Mouse (Mus musculus) hindbrain, postnatal 0 days (tissue): ENCODE data around the gene Dnase1. TPM values are rescaled to one million over a fixed set of nuclear protein-coding genes. Genes with fewer than 3 reads are reported as not detected.

Experiments used
- ATAC-seq: fragments of 200-750 bp; cut with Nextera tagmentation; 2 replicates; pipeline ENCODE4 v1.8.0; 2017; ENCODE audit warnings: mild to moderate bottlenecking, moderate TSS enrichment, moderate library complexity
- DNase-seq: peaks from one replicate; pipeline ENCODE4 v3.0.0-alpha.2; 2015; ENCODE audit warnings: low spot score
- H3K27ac ChIP-seq: fragments of 300-500 bp; sonication (generic); 2 replicates; pipeline ENCODE4 v1.5.1; 2014; ENCODE audit warnings: mild to moderate bottlenecking
- H3K27me3 ChIP-seq: fragments of 300-500 bp; sonication (generic); 2 replicates; pipeline ENCODE4 v1.6.1; 2014; ENCODE audit warnings: low read length, mixed read lengths; ENCODE audit not compliant: insufficient read depth
- H3K36me3 ChIP-seq: fragments of 300-500 bp; sonication (generic); 2 replicates; pipeline ENCODE4 v1.6.1; 2014; ENCODE audit warnings: low read length, mixed read lengths; ENCODE audit not compliant: insufficient read depth
- H3K4me1 ChIP-seq: fragments of 300-500 bp; sonication (generic); 2 replicates; pipeline ENCODE4 v1.6.1; 2014; ENCODE audit warnings: antibody characterized with exemption, low read length, mixed read lengths; ENCODE audit not compliant: insufficient read depth
- H3K4me2 ChIP-seq: fragments of 300-500 bp; sonication (generic); 2 replicates; pipeline ENCODE4 v1.6.1; 2014; ENCODE audit warnings: low read depth, mild to moderate bottlenecking, low read length, moderate library complexity, mixed read lengths
- H3K4me3 ChIP-seq: fragments of 300-500 bp; sonication (generic); 2 replicates; pipeline ENCODE4 v1.5.1; 2014; ENCODE audit warnings: low read length
- H3K9ac ChIP-seq: fragments of 300-500 bp; sonication (generic); replicated peaks from 2 replicates; pipeline ENCODE4 v1.6.1; 2014; ENCODE audit warnings: mild to moderate bottlenecking, low read length, moderate library complexity, mixed read lengths
- H3K9me3 ChIP-seq: fragments of 300-500 bp; sonication (generic); 2 replicates; pipeline ENCODE4 v1.6.1; 2016; ENCODE audit warnings: low read length, mixed read lengths
- CTCF ChIP-seq: IDR thresholded peaks from 2 replicates; pipeline ENCODE4 v1.5.1; 2016; ENCODE audit warnings: antibody characterized with exemption, control low read depth, low read depth
- WGBS: fragments of 180-500 bp; shearing (Covaris S2); extraction: QIAGEN DNeasy Blood & Tissue Kit; methylation state at CpG from one replicate; pipeline ENCODE4 v1.1.7; 2014; 5-methylcytosine and 5-hydroxymethylcytosine counted together
- polyA plus RNA-seq: library from polyadenylated mRNA; unstranded; fragments of >200 nt; fragmentation: Nextera tagmentation; extraction: Ambion mirVana; gene quantifications from 2 replicates; pipeline ENCODE4 v1.2.1, GENCODE M21; 2015
- total RNA-seq: library from RNA; depleted of rRNA; stranded (reverse); fragments of >200 nt; gene quantifications from 2 replicates; pipeline ENCODE4 v1.2.3, GENCODE M21; 2014

Dnase1 gene
- total and polyA plus RNA-seq, 2 experiments from 2014 or later, result 0.31 to 2.0 TPM

- no peak for DNase-seq
- H3K9me3 ChIP-seq, result no peaks in the 10 kb centered on the region
- TF ChIP-seq CTCF, result no peak
- no peaks in the 10 kb centered on the region for H3K4me1 ChIP-seq
- H3K9ac ChIP-seq, result no peak overlapping the region
- no peaks in the 10 kb centered on the region for H3K36me3 ChIP-seq
- no peaks in the 10 kb centered on the region for H3K27me3 ChIP-seq
- H3K27ac ChIP-seq, result no peak overlapping the region
- no peak overlapping the region for H3K4me3 ChIP-seq
- no peak for ATAC-seq
- 86% methylated on average over 1 of the region's 1 CpGs for WGBS
- no peak overlapping the region for H3K4me2 ChIP-seq
Observed at GRCm38 (mm10) chr16:4021241-4021640, 15.5 kb upstream of the Dnase1 start.

GRCm38 (mm10) chr16:4022719-4023118 is 14.0 kb upstream of the Dnase1 start:
- no peak for TF ChIP-seq CTCF
- Histone ChIP-seq H3K27me3 (no peaks in the 10 kb centered on the region), H3K4me2 (no peak overlapping the region), H3K9ac (no peak overlapping the region), H3K4me1 (no peaks in the 10 kb centered on the region), H3K36me3 (no peaks in the 10 kb centered on the region), H3K4me3 (no peak overlapping the region), H3K9me3 (no peaks in the 10 kb centered on the region), H3K27ac (no peak overlapping the region)
- DNase-seq, result no peak
- 73% methylated on average over 4 of the region's 4 CpGs for WGBS
- ATAC-seq, result no peak

- ATAC-seq, result no peak
- H3K4me2 ChIP-seq, result no peak overlapping the region
- 69% methylated on average over 1 of the region's 1 CpGs for WGBS
- no peak overlapping the region for H3K27ac ChIP-seq
- H3K4me3 ChIP-seq, result no peak overlapping the region
- H3K27me3 ChIP-seq, result no peaks in the 10 kb centered on the region
- H3K4me1 ChIP-seq, result no peaks in the 10 kb centered on the region
- no peak overlapping the region for H3K9ac ChIP-seq
- H3K36me3 ChIP-seq, result no peaks in the 10 kb centered on the region
- no peaks in the 10 kb centered on the region for H3K9me3 ChIP-seq
- no peak for DNase-seq
- TF ChIP-seq CTCF, result no peak
Observed at GRCm38 (mm10) chr16:4026672-4027071, 10.1 kb upstream of the Dnase1 start.

GRCm38 (mm10) chr16:4027211-4027610 is 9.5 kb upstream of the Dnase1 start:
- H3K27ac ChIP-seq, result no peak overlapping the region
- H3K9ac ChIP-seq, result no peak overlapping the region
- H3K36me3 ChIP-seq, result no peaks in the 10 kb centered on the region
- no peak for ATAC-seq
- 84% methylated on average over 3 of the region's 3 CpGs for WGBS
- no peak overlapping the region for H3K4me3 ChIP-seq
- no peaks in the 10 kb centered on the region for H3K27me3 ChIP-seq
- no peaks in the 10 kb centered on the region for H3K4me1 ChIP-seq
- H3K4me2 ChIP-seq, result no peak overlapping the region
- no peak for TF ChIP-seq CTCF
- H3K9me3 ChIP-seq, result no peaks in the 10 kb centered on the region
- DNase-seq, result no peak

- Histone ChIP-seq H3K9me3 (no peaks in the 10 kb centered on the region), H3K4me3 (no peak overlapping the region), H3K27me3 (no peaks in the 10 kb centered on the region), H3K9ac (no peak overlapping the region), H3K36me3 (no peaks in the 10 kb centered on the region), H3K27ac (no peak overlapping the region), H3K4me1 (no peaks in the 10 kb centered on the region), H3K4me2 (no peak overlapping the region)
- TF ChIP-seq CTCF, result no peak
- WGBS, result 73% methylated on average over 5 of the region's 5 CpGs
- DNase-seq (no peak), ATAC-seq (no peak)
Observed at GRCm38 (mm10) chr16:4029371-4029841, 7.3 kb upstream of the Dnase1 start.

GRCm38 (mm10) chr16:4030501-4030900 is 6.2 kb upstream of the Dnase1 start:
- no peaks in the 10 kb centered on the region for H3K4me1 ChIP-seq
- no peak overlapping the region for H3K4me2 ChIP-seq
- no peaks in the 10 kb centered on the region for H3K9me3 ChIP-seq
- no peak overlapping the region for H3K9ac ChIP-seq
- 96% methylated on average over 10 of the region's 10 CpGs for WGBS
- ATAC-seq, result no peak
- no peak overlapping the region for H3K4me3 ChIP-seq
- H3K36me3 ChIP-seq, result no peaks in the 10 kb centered on the region
- DNase-seq, result no peak
- no peaks in the 10 kb centered on the region for H3K27me3 ChIP-seq
- H3K27ac ChIP-seq, result no peak overlapping the region
- TF ChIP-seq CTCF, result no peak

- Histone ChIP-seq H3K27ac (no peak overlapping the region), H3K4me1 (no peaks in the 10 kb centered on the region), H3K4me3 (no peak overlapping the region), H3K9ac (no peak overlapping the region), H3K4me2 (no peak overlapping the region), H3K27me3 (no peaks in the 10 kb centered on the region), H3K9me3 (no peaks in the 10 kb centered on the region), H3K36me3 (no peaks in the 10 kb centered on the region)
- ATAC-seq, result no peak
- DNase-seq, result no peak
- 67% methylated on average over 4 of the region's 6 CpGs for WGBS
- TF ChIP-seq CTCF, result no peak
Observed at GRCm38 (mm10) chr16:4031441-4032274, 5.1 kb upstream of the Dnase1 start.
